In genomic region chr13:58314991-58315390, GRCm38 (mm10) we compare ENCODE assay signal across 22 mouse cellular contexts. TPM values are rescaled to one million over a fixed set of nuclear protein-coding genes. Genes with fewer than 3 reads are reported as not detected.
DNase-seq lines count a peak whose midpoint lies in the region; ATAC-seq and TF ChIP-seq lines count a peak whose summit lies in the region.
"Had no signal": no experiment of that assay in that cellular context is flagged by ENCODE, and none has a peak within 500 bp of the region (broad histone marks: within the 10 kb centered on the region; RNA-seq: fewer than 3 reads in every experiment).

No protein-coding gene starts in this region.

- no peak overlapping the region for H3K4me3 ChIP-seq in lung, postnatal 0 days (ENCODE audit: low read depth, low read length)
- H3K4me3 ChIP-seq in G1E (ENCODE audit: low read depth, low read length), result no peak overlapping the region
- no peak overlapping the region for H3K4me3 ChIP-seq in liver, embryonic 16.5 days (ENCODE audit: low read depth, low read length)
- H3K4me3 ChIP-seq: erythroblast, embryonic 14.5 days; forebrain, embryonic 13.5 days; heart, embryonic 10.5 days; hindbrain, embryonic 12.5 days; limb, embryonic 13.5 days; lung, embryonic 15.5 days; midbrain, embryonic 15.5 days; neural tube, embryonic 15.5 days had no signal

- no peak overlapping the region for H3K27ac ChIP-seq in lung, postnatal 0 days (ENCODE audit: low read length)
- H3K27ac ChIP-seq in liver, embryonic 16.5 days (ENCODE audit: low read length), result no peak overlapping the region
- H3K27ac ChIP-seq: forebrain, embryonic 13.5 days; heart, embryonic 10.5 days; hindbrain, embryonic 12.5 days; limb, embryonic 13.5 days; lung, embryonic 15.5 days; midbrain, embryonic 15.5 days; neural tube, embryonic 15.5 days had no signal

- H3K27me3 ChIP-seq in lung, postnatal 0 days (replicated peaks; ENCODE audit: insufficient read depth, low read length), result no peaks in the 10 kb centered on the region
- peaks cover 10% of the 10 kb centered on the region; the same call in 1 of the 2 replicates for H3K27me3 ChIP-seq in G1E (ENCODE audit: insufficient read depth, low read length)
- no peaks in the 10 kb centered on the region for H3K27me3 ChIP-seq in liver, embryonic 16.5 days (ENCODE audit: control insufficient read depth, insufficient read depth, low read depth, low read length)
- H3K27me3 ChIP-seq: forebrain, embryonic 13.5 days; hindbrain, embryonic 12.5 days; limb, embryonic 13.5 days; lung, embryonic 15.5 days; midbrain, embryonic 15.5 days; neural tube, embryonic 15.5 days had no signal

- TF ChIP-seq EP300 in lung, postnatal 0 days (IDR thresholded peaks at IDR 0.05), result no peak

- no peak for DNase-seq in lung, postnatal 0 days (ENCODE audit: low spot score)
- DNase-seq in lung, adult 18-20 months, result no peak
- DNase-seq in G1E (ENCODE audit: low spot score), result peak; percentile 37
- DNase-seq in c-Kit-positive CD71-negative TER-119-negative erythroid progenitor cells, embryonic 14.5 days (ENCODE audit: low read depth), result peak; percentile 7
- DNase-seq in kidney, postnatal 36 days, result no peak
- DNase-seq: adrenal gland, postnatal 36 days; cerebellum, adult 2 months; gastrocnemius, postnatal 25 days; kidney, postnatal 14 days had no signal

- no peak overlapping the region for H3K4me2 ChIP-seq in lung, postnatal 0 days (replicated peaks; ENCODE audit: low read depth, low read length)
- H3K4me2 ChIP-seq in liver, embryonic 16.5 days (ENCODE audit: low read depth, low read length), result no peak overlapping the region
- H3K4me2 ChIP-seq: forebrain, embryonic 13.5 days; hindbrain, embryonic 12.5 days; limb, embryonic 13.5 days; lung, embryonic 15.5 days; midbrain, embryonic 15.5 days; neural tube, embryonic 15.5 days had no signal

- 46% methylated on average over 6 of the region's 6 CpGs for WGBS in lung, postnatal 0 days
- WGBS in liver, embryonic 16.5 days (ENCODE audit: insufficient replicate concordance), result 28% methylated on average over 6 of the region's 6 CpGs

- 0 out of 2 replicates have a peak, but pooled peaks have one; percentile 14 for TF ChIP-seq CTCF in lung, postnatal 0 days (IDR thresholded peaks at IDR 0.05)
- TF ChIP-seq CTCF in G1E (IDR thresholded peaks at IDR 0.05; ENCODE audit: low read depth, low read length), result no peak

- ATAC-seq in lung, postnatal 0 days, result no peak
- peak; percentile 69 for ATAC-seq in G1E (ENCODE audit: extremely low read depth, insufficient number of reproducible peaks, low FRiP score, poor library complexity, severe bottlenecking)
- ATAC-seq in liver, embryonic 16.5 days (ENCODE audit: low read depth), result 0 out of 2 replicates have a peak, but pooled peaks have one; percentile 11
- no peak for ATAC-seq in erythroblast, adult 5-6 weeks (replicated peaks; ENCODE audit: low FRiP score, poor library complexity, severe bottlenecking)
- ATAC-seq in granulocyte monocyte progenitor cell, adult 5-6 weeks (replicated peaks; ENCODE audit: poor library complexity, severe bottlenecking), result no peak
- ATAC-seq: forebrain, embryonic 13.5 days; inflammation-experienced regulatory T-cells, adult 6 months; midbrain, embryonic 15.5 days had no signal

- no peaks in the 10 kb centered on the region for H3K36me3 ChIP-seq in lung, postnatal 0 days (ENCODE audit: insufficient read depth, low read length)
- no peaks in the 10 kb centered on the region for H3K36me3 ChIP-seq in G1E (replicated peaks)
- H3K36me3 ChIP-seq in liver, embryonic 16.5 days (ENCODE audit: control insufficient read depth, insufficient read depth), result no peaks in the 10 kb centered on the region
- H3K36me3 ChIP-seq: heart, embryonic 10.5 days; hindbrain, embryonic 12.5 days; limb, embryonic 13.5 days; lung, embryonic 15.5 days; midbrain, embryonic 15.5 days; neural tube, embryonic 15.5 days had no signal

- H3K4me1 ChIP-seq in lung, postnatal 0 days (ENCODE audit: insufficient read depth, low read depth, low read length), result no peaks in the 10 kb centered on the region
- peaks cover 14% of the 10 kb centered on the region for H3K4me1 ChIP-seq in G1E (ENCODE audit: insufficient read depth, low read depth, low read length)
- no peaks in the 10 kb centered on the region for H3K4me1 ChIP-seq in liver, embryonic 16.5 days (ENCODE audit: control insufficient read depth, low read depth, low read length)
- H3K4me1 ChIP-seq: forebrain, embryonic 13.5 days; heart, embryonic 10.5 days; hindbrain, embryonic 12.5 days; limb, embryonic 13.5 days; lung, embryonic 15.5 days; neural tube, embryonic 15.5 days had no signal

- H3K9ac ChIP-seq in lung, postnatal 0 days (replicated peaks; ENCODE audit: low read depth), result no peak overlapping the region
- H3K9ac ChIP-seq in liver, embryonic 16.5 days (ENCODE audit: low read depth, low read length), result no peak overlapping the region
- H3K9ac ChIP-seq: forebrain, embryonic 13.5 days; hindbrain, embryonic 12.5 days; limb, embryonic 13.5 days; lung, embryonic 15.5 days; midbrain, embryonic 15.5 days; neural tube, embryonic 15.5 days had no signal

- no peaks in the 10 kb centered on the region for H3K9me3 ChIP-seq in lung, postnatal 0 days (ENCODE audit: low read length)
- H3K9me3 ChIP-seq in G1E (replicated peaks), result no peaks in the 10 kb centered on the region
- H3K9me3 ChIP-seq in liver, embryonic 16.5 days (replicated peaks; ENCODE audit: control insufficient read depth, low read length), result no peaks in the 10 kb centered on the region
- H3K9me3 ChIP-seq: forebrain, embryonic 13.5 days; heart, embryonic 10.5 days; hindbrain, embryonic 12.5 days; limb, embryonic 13.5 days; lung, embryonic 15.5 days; midbrain, embryonic 15.5 days; neural tube, embryonic 15.5 days had no signal

RNA-seq across cellular contexts. Expression of gene Gkap1, which starts 39.5 kb away (rescaled TPM):
- polyA plus RNA-seq in lung, postnatal 0 days (2015; fragmentation: Nextera tagmentation; extraction: Ambion mirVana), result 22.5 and 24.4 TPM in 2 replicates
- total RNA-seq in G1E (2014; fragmentation: Nextera tagmentation) (0.83 and 0.98 TPM in 2 replicates), G1E (2017) (20.6 and 29.0 TPM in 2 replicates)
- polyA plus RNA-seq in G1E (2012), result 3.1 and 4.1 TPM in 2 replicates
- polyA plus RNA-seq in liver, embryonic 16.5 days (2015; fragmentation: Nextera tagmentation; extraction: Ambion mirVana), result 4.8 and 5.1 TPM in 2 replicates
- 1.3 and 6.1 TPM in 2 replicates for total RNA-seq in erythroblast, adult 5-6 weeks (2015; ENCODE audit: low replicate concordance)
- total RNA-seq in erythroblast, adult 5-6 weeks (2017; ENCODE audit: low replicate concordance), result 4.5 and 5.6 TPM in 2 replicates
- 7.6 and 10.8 TPM in 2 replicates for total RNA-seq in granulocyte monocyte progenitor cell, adult 5-6 weeks (2014; fragmentation: Nextera tagmentation)
- 16.4 and 17.8 TPM in 2 replicates for total RNA-seq in granulocyte monocyte progenitor cell, adult 5-6 weeks (2017)

RNA-seq across cellular contexts. Expression of gene Kif27, which starts 43.9 kb away (rescaled TPM):
- 1.3 and 1.5 TPM in 2 replicates for polyA plus RNA-seq in lung, postnatal 0 days (2015; fragmentation: Nextera tagmentation; extraction: Ambion mirVana)
- total RNA-seq in G1E (2014; fragmentation: Nextera tagmentation) (not detected in 2 replicates), G1E (2017) (0.05 and 0.06 TPM in 2 replicates)
- polyA plus RNA-seq in G1E (2012), result not detected in 2 replicates
- polyA plus RNA-seq in liver, embryonic 16.5 days (2015; fragmentation: Nextera tagmentation; extraction: Ambion mirVana), result 0.02 and 0.04 TPM in 2 replicates
- total RNA-seq in erythroblast, adult 5-6 weeks (2015; ENCODE audit: low replicate concordance), result not detected in 2 replicates
- total RNA-seq in erythroblast, adult 5-6 weeks (2017; ENCODE audit: low replicate concordance), result not detected in 2 replicates
- total RNA-seq in granulocyte monocyte progenitor cell, adult 5-6 weeks (2014; fragmentation: Nextera tagmentation), result not detected in 2 replicates
- not detected in 2 replicates for total RNA-seq in granulocyte monocyte progenitor cell, adult 5-6 weeks (2017)
- total RNA-seq: megakaryocyte, adult 5-6 weeks had no signal
- polyA plus RNA-seq: inflammation-experienced regulatory T-cells, adult 6 months had no signal

Comparison
In these comparisons a context has a peak if more than half of its experiments do, and no peak if none do; other contexts are left out.
1. ATAC-seq: peak in G1E (single experiment) and liver, embryonic 16.5 days (single experiment); none in lung, postnatal 0 days (single experiment), erythroblast, adult 5-6 weeks (single experiment) and granulocyte monocyte progenitor cell, adult 5-6 weeks (single experiment).
2. DNase-seq: peak in G1E (single experiment) and c-Kit-positive CD71-negative TER-119-negative erythroid progenitor cells, embryonic 14.5 days (single experiment); none in lung, postnatal 0 days (single experiment), lung, adult 18-20 months (0 of 2) and kidney, postnatal 36 days (0 of 2).